Mouse (Mus musculus): ENCODE measurements around the gene Car10.

Gene Car10

DNA sequence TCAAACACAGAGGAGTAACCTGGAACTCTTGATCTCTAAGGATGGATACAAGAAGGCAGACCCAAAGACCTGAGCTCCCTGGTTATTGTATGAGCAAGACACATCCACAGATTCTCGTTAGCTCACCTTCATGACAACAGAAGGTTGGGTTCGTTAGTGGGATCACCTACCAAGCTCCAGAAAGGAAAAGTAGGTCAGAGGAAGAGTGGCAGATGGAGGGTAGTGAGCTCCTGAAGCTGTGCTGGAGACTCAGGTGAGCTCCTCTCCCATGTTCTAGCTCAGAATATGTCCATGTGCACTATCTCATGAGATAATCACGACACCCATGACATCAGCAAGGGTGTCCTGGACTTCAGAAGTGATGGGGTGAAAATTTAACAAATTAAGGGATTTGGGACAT is 57.1 kb downstream of the Car10 start:
- DNase-seq (ENCODE audit: extremely low read depth, low read depth, low spot score) = no peak

GRCm38 (mm10) chr11:93172430-93172829 is 74.6 kb downstream of the Car10 start:
- no peak for DNase-seq (ENCODE audit: extremely low read depth, low read depth, low spot score)

GRCm38 (mm10) chr11:93173533-93174308 is 75.9 kb downstream of the Car10 start:
- DNase-seq (ENCODE audit: extremely low read depth, low read depth, low spot score) = no peak

- DNase-seq (ENCODE audit: extremely low read depth, low read depth, low spot score) = no peak
These were observed 87.6 kb downstream of the Car10 start for GRCm38 (mm10) chr11:93185477-93185876.

GRCm38 (mm10) chr11:93186163-93186562 is 88.3 kb downstream of the Car10 start:
- DNase-seq (ENCODE audit: extremely low read depth, low read depth, low spot score) = no peak

DNA sequence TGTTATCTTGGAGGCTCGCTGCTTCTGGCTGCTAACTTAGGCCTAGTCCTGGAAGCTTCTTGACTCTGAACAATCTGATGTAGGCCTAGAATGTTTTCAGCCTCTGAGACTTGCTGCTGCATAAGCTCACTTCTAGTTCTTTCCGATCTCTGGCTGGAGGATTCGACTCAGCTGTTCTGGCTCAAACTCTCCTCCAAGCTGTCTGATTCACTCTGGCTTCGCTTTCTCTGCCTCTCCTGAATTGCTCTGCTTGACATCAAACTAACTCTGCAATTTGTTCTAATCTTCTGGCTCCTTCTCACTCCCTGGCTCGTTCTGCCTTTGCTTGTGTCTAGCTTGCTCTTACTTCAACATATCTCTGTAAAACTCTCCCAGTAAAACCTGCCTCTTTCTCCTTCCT is 90.8 kb downstream of the Car10 start:
- DNase-seq (ENCODE audit: extremely low read depth, low read depth, low spot score) = no peak

DNA sequence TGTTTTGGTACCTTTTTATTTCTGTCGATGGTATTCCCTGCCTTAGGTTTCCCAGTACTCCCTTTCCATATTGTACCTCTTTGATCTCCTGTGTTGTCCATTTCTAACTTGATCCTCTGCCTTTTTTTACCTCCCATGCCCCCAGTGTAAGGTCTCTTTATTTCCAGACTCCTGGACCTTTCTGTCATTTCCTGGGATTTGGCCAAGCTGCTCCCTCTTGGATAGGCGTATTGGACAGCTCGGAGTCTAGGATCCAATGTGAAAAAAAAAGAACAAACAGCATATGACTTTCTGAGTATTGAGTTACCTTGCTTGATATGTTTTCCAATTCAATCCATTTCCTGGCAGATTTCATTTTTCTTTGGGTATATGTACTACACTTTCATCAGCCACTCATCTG is 102.2 kb downstream of the Car10 start:
- no peak for DNase-seq (ENCODE audit: extremely low read depth, low read depth, low spot score)

GRCm38 (mm10) chr11:93217457-93217856 is 119.6 kb downstream of the Car10 start:
- no peak for DNase-seq (ENCODE audit: extremely low read depth, low read depth, low spot score)

GRCm38 (mm10) chr11:93230057-93230456 is 132.2 kb downstream of the Car10 start:
- no peak for DNase-seq (ENCODE audit: extremely low read depth, low read depth, low spot score)

DNA sequence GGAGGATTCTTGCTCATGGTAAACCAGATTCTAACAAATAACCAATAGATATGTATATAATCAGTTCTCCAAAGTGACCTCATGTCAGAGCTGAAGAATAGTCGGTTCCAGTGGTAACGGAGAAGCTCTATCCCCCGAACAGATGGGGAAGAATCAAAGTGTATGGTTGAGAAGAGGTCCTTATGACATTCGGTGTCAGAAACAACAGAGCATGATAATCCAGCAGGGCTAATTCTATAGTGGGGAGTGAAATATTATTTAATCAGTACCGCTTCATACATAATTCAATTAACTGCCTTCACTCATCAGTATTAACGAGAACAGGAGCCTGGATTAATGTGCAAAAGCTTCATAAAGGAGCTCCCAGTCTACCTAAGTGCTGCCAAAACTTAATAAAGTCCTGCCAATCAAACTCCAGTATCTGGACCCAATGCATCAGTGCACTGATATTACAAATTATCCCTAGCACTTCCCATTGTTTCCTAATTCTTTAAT is 152.0 kb downstream of the Car10 start:
- no peak for DNase-seq (ENCODE audit: extremely low read depth, low read depth, low spot score)

- DNase-seq (ENCODE audit: extremely low read depth, low read depth, low spot score) = no peak
These were observed 153.9 kb downstream of the Car10 start for GRCm38 (mm10) chr11:93251766-93252165.

GRCm38 (mm10) chr11:93263979-93264378 is 166.2 kb downstream of the Car10 start:
- no peak for DNase-seq (ENCODE audit: extremely low read depth, low read depth, low spot score)

GRCm38 (mm10) chr11:93272016-93272415 is 174.2 kb downstream of the Car10 start:
- DNase-seq (ENCODE audit: extremely low read depth, low read depth, low spot score) = no peak

GRCm38 (mm10) chr11:93273906-93274305 is 176.1 kb downstream of the Car10 start:
- no peak for DNase-seq (ENCODE audit: extremely low read depth, low read depth, low spot score)

- no peak for DNase-seq (ENCODE audit: extremely low read depth, low read depth, low spot score)
These were observed 195.8 kb downstream of the Car10 start for GRCm38 (mm10) chr11:93293661-93294060.

- no peak for DNase-seq (ENCODE audit: extremely low read depth, low read depth, low spot score)
These were observed 212.2 kb downstream of the Car10 start for GRCm38 (mm10) chr11:93309981-93310380.

- DNase-seq (ENCODE audit: extremely low read depth, low read depth, low spot score) = no peak
These were observed 239.9 kb downstream of the Car10 start for GRCm38 (mm10) chr11:93337756-93338155.

DNA sequence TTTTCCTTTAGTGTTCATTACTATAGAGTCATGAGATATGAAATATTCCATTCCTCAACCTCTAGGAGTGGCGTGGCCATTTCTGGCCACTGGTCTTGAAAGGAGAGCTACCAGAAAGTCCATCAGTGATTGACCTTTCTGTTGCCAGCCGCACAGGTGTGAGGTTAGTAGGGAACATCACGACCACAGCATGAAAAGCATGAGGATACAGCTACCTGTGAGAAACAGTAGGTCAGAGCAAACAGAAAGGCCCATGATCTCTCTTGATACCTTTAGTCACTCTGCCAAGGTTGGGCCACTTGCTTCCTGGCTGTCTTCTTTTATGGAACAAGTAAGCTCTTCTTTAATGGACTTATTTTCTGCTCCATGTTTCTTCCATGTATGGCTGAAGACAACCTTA is 246.1 kb downstream of the Car10 start:
- no peak for DNase-seq (ENCODE audit: extremely low read depth, low read depth, low spot score)

DNA sequence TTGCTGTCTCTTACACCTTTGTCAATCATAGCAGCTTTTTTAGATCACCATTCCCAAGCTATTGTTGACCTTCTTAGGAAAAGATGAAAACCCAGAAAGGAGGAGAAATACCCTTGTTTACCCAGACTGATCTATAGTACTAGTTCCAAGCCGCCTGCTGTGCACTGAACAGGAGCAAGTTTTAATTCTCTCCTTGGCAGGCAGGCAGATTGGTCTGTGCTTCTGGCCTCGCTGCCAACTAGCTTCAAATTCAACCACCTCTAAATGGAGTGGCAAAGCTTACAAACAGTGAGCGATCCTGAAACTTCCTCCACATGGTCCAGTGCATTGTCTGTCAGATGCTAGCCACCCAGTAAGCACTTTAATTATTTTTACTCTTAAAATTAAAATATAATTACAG is 247.0 kb downstream of the Car10 start:
- DNase-seq (ENCODE audit: extremely low read depth, low read depth, low spot score) = no peak

- no peak for DNase-seq (ENCODE audit: extremely low read depth, low read depth, low spot score)
These were observed 263.7 kb downstream of the Car10 start for GRCm38 (mm10) chr11:93361576-93361975.

- no peak for DNase-seq (ENCODE audit: extremely low read depth, low read depth, low spot score)
These were observed 266.3 kb downstream of the Car10 start for GRCm38 (mm10) chr11:93364171-93364570.

DNA sequence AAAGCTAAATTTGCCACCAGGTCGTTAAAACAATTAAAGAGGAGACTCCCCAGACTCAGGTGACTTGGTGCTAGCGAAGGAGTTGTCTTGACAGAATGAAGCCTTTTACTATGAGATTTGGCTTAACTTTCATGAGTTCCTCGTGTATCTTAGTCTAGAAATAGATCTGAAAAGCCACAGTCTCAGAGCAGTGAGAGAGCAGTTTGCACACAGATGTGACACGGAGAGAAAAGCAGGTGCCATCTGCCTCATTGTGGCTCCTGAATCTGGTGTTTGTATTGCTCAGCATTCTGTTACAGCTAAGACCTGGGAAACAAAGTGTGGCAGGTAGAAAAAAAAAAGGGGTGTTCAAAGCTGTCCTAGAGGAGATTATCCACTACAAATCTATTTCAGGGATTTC is 269.4 kb downstream of the Car10 start:
- DNase-seq (ENCODE audit: extremely low read depth, low read depth, low spot score) = no peak

DNA sequence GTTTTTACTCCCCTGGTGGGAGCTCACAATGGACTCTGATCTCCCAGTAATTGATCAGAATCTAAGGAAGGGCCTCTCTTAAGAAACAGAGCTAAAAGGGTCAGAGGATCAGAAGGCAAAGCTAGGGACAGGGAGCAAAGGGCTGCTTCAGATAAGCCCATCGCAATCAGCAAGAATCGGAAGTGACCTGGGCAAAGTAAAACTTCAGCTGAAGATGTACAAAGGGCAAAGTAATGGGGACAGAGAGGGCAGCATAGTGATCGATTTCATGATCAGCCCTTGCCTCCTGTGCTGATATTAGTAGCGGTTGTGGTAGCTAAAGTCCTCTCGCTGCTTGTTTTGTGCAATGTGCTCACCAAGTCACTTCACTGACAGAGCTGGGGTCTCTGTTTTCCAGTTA is 269.9 kb downstream of the Car10 start:
- DNase-seq (ENCODE audit: extremely low read depth, low read depth, low spot score) = no peak

Measured in fat pad, adult 2 months (tissue).